Mouse (Mus musculus): Measurements from ENCODE around the gene Cpeb2. TPM values are rescaled to one million over a fixed set of nuclear protein-coding genes. Genes with fewer than 3 reads are reported as not detected.

The Cpeb2 gene
- polyA plus RNA-seq, 1 experiment from 2014 or later: 12.9 TPM

DNA sequence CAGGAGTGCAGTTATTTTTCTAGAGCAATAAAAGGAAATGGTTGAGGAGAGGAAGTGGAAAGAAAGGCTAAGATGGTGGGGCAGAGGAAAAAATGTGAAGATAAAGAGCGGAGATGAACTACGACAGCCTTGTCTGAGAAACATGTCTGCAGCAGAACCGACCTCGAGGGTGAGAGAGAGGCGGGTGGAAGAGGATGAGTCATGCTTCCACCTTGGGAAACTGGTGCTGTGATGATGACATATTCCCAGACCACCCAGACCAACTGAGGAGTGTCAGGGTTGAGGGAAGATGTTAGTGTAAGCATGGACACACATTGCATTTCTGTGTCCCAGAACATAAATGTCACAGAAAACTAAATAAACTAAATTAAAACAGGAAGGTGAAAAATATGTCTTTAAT lies 5.4 kb upstream of the Cpeb2 start:
- H3K27me3 ChIP-seq: no peaks in the 10 kb centered on the region
- H3K4me1 ChIP-seq (replicated peaks): 0 out of 2 replicates have a peak, but pooled peaks cover 6% of the 10 kb centered on the region
- no peaks in the 10 kb centered on the region for H3K9me3 ChIP-seq
- 82% methylated on average over 5 of the region's 5 CpGs for whole genome bisulfite sequencing
- H3K36me3 ChIP-seq: no peaks in the 10 kb centered on the region
- no peak overlapping the region for H3K27ac ChIP-seq (replicated peaks)
- no peak for ATAC-seq (ENCODE audit: low read depth)
- H3K4me3 ChIP-seq: no peak overlapping the region
- no peak overlapping the region for H3K4me2 ChIP-seq
- H3K9ac ChIP-seq: no peak overlapping the region

DNA sequence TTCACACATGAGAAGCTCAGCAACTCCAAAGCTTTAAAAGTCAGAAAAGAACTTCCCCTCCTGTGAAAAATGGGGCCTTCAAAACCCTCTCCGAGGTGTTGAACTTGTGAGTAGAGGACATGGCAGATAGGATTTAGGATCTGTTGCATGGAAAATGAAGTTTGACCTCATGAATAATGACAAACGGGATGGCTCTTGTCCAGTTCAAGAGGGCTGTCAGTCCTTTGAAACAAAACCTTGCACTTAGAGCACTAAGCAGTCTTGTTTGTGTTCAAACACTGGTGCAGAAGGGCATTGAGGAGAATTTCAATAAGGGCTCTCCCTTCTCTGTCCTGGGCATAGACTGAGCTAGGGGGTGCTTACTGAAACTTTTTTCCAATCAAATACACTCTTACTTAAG lies 1.9 kb upstream of the Cpeb2 start:
- H3K4me2 ChIP-seq: no peak overlapping the region
- no peak for ATAC-seq (ENCODE audit: low read depth)
- no peaks in the 10 kb centered on the region for H3K36me3 ChIP-seq
- peaks cover 11% of the 10 kb centered on the region; the same call in 1 of the 2 replicates for H3K4me1 ChIP-seq (replicated peaks)
- no peaks in the 10 kb centered on the region for H3K9me3 ChIP-seq
- H3K27me3 ChIP-seq: no peaks in the 10 kb centered on the region
- WGBS: 70% methylated on average over 2 of the region's 2 CpGs
- H3K9ac ChIP-seq: no peak overlapping the region
- no peak overlapping the region for H3K27ac ChIP-seq (replicated peaks)
- no peak overlapping the region for H3K4me3 ChIP-seq

DNA sequence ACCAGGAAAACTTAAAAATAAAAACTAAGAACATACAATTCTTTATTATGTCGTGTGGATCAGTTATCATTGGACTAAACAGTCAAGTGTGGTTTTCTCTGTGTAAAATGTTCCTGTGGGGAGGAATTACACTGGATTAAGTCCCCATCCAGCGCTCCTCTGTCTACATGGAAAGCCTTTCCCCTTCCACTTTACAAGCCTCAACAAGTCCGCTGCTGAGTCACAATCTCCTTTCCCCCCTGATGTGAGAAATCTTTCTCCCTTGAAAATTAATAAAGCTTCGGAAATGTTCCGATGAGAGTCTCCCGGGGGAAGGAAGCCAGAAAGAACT lies 856 bp upstream of the Cpeb2 start:
- Histone ChIP-seq H3K9ac (peak overlapping the region; percentile 100), H3K36me3 (no peaks in the 10 kb centered on the region), H3K4me3 (peak overlapping the region; percentile 98), H3K4me1 (replicated peaks) (peaks cover 14% of the 10 kb centered on the region), H3K27ac (replicated peaks) (peak overlapping the region; percentile 99), H3K27me3 (no peaks in the 10 kb centered on the region), H3K4me2 (peak overlapping the region; percentile 81), H3K9me3 (no peaks in the 10 kb centered on the region)
- 6% methylated on average over 6 of the region's 6 CpGs for WGBS
- ATAC-seq (ENCODE audit: low read depth): no peak

DNA sequence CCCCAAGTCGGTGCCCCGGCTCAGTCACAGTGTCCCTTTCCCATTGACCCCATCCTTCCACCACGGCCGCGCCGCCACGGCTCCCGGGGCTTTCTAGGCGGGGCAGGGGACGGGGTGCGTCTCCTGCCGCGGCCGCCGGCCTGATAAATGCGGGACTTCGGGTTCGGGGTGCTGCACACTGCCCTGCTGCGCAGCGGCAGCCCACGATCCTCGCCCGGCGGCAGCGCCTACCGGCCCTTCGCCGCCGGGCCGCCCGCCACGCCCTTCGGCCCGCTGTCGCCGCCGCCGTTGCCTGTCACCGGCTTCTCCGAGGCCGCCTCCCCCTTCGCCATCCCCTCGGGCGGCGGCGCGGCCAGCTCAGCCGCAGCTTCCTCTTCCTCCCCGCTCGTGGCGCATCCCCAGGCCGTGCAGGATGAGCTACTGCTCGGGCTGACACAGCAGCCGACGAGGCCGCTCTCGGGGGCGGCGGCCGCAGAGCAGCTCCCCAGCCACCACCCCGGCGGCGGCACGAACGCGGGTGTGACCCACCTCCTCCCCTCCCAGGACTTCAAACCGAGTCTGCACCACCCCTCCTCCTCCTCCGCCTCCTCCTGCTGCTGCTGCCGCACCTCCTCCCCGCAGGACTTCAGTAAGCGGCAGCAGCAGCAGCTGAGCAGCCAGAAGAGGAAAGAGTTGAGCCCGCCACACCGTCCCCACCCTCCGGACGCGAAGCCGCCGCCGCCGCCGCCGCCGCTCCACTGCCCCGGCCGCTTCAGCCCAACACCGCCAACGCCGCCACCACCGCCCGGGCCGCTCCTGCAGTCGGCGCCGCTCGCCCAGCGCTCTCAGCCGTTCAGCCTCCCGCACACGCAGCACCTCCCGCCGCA lies 579 bp downstream of the Cpeb2 start:
- Histone ChIP-seq H3K9me3 (no peaks in the 10 kb centered on the region), H3K4me1 (replicated peaks) (peaks cover 19% of the 10 kb centered on the region), H3K4me3 (peak overlapping the region; percentile 98), H3K27me3 (no peaks in the 10 kb centered on the region), H3K9ac (peak overlapping the region; percentile 100), H3K4me2 (peak overlapping the region; percentile 81), H3K27ac (replicated peaks) (peak overlapping the region; percentile 99), H3K36me3 (no peaks in the 10 kb centered on the region)
- ATAC-seq (ENCODE audit: low read depth): peak; percentile 71
- under 1% methylated on average over 66 of the region's 101 CpGs for WGBS

DNA sequence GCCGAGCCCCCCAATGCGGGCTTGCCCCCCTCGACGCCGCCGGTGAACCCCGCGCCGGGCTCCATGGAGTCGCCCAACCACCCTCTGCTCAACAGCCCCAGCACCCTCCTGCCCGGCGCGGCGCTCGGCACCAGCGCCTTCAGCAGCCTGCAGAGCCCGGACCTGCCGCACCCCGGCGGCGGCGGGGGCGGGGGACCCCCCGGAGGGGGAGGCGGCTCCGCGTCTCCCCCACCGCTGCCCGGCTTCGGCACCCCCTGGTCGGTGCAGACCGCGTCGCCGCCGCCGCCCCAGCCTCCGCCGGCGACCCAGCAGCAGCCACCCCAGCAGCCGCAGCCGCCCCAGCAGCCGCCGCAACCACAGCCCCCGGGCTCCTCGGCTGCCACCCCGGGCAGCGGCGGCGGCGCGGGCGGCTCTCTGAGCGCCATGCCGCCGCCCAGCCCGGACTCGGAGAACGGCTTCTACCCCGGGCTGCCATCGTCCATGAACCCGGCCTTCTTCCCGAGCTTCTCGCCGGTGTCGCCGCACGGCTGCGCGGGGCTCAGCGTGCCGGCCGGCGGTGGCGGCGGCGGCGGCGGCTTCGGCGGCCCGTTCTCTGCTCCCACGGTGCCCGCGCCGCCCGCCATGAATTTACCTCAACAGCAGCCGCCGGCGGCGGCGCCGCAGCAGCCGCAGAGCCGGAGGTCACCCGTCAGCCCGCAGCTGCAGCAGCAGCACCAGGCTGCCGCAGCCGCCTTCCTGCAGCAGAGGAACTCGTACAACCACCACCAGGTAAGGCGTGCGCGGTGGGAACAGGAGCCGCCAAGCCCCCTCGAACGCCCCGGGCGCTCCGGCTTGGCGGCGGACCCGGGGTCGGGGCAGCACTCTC lies 1.6 kb downstream of the Cpeb2 start:
- Histone ChIP-seq H3K9ac (peak overlapping the region; percentile 100), H3K9me3 (no peaks in the 10 kb centered on the region), H3K27ac (replicated peaks) (peak overlapping the region; percentile 99), H3K27me3 (no peaks in the 10 kb centered on the region), H3K4me3 (peak overlapping the region; percentile 98), H3K36me3 (0 out of 2 replicates have a peak, but pooled peaks cover 5% of the 10 kb centered on the region), H3K4me1 (replicated peaks) (peaks cover 28% of the 10 kb centered on the region), H3K4me2 (peak overlapping the region; percentile 81)
- under 1% methylated on average over 84 of the region's 113 CpGs for whole genome bisulfite sequencing
- ATAC-seq (ENCODE audit: low read depth): peak; percentile 25

DNA sequence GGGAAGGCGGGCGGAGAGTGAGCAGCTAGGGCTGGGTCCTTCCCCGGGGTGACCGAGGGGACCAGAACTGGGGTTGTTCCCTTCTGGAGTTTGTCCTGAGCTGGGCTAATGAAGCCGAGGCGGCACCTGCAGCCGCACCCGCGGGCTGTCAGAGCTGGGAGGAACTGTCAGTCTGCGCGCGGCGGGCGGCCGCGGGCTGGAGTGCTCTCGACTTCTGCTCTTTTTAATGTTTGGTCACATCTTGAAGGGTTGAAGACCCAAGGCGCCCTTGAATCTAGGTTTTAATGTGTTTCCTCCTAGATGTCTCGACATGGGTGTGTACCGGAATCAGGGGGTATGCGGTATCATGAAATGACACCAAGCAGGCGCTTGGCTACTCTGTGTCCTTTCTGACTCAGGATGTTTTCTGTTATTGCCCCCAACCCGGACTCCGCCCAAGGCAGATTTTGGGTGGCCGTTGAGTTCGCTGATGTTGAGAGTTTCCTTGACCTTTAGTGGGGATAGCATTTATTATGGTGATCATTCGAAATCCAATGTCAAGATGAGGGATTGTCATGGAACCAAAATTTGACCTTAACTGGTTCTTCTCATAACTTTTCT lies 2.3 kb downstream of the Cpeb2 start:
- under 1% methylated on average over 27 of the region's 27 CpGs for WGBS
- H3K27ac ChIP-seq (replicated peaks): peak overlapping the region; percentile 99
- peak overlapping the region; percentile 100 for H3K9ac ChIP-seq
- no peaks in the 10 kb centered on the region for H3K9me3 ChIP-seq
- 0 out of 2 replicates have a peak, but pooled peaks cover 5% of the 10 kb centered on the region for H3K36me3 ChIP-seq
- H3K4me2 ChIP-seq: peak overlapping the region; percentile 81
- peaks cover 33% of the 10 kb centered on the region for H3K4me1 ChIP-seq (replicated peaks)
- peak overlapping the region; percentile 98 for H3K4me3 ChIP-seq
- no peak for ATAC-seq (ENCODE audit: low read depth)
- H3K27me3 ChIP-seq: no peaks in the 10 kb centered on the region

DNA sequence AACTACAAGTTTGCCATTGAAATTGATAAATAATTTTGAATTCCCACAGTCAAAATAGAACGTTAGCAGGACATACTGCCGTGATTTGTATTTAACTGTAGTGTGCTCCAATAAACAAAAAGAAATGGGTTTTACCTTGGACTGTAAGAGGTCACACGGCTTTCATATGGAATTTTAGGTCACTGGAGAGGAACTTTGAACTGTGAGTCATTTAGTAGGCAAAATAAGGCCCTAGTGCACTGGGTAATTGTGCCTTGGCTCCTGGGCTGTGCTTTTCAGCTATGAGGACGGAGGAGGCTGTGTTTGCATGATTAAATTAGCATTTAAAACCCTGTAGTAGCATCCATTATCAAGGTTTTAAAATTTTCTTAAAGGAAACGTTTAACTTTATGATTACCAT lies 3.0 kb downstream of the Cpeb2 start:
- no peak for ATAC-seq (ENCODE audit: low read depth)
- H3K9me3 ChIP-seq: no peaks in the 10 kb centered on the region
- no peaks in the 10 kb centered on the region for H3K27me3 ChIP-seq
- peak overlapping the region; percentile 99; the same call in 1 of the 2 replicates for H3K27ac ChIP-seq (replicated peaks)
- peak overlapping the region; percentile 98 for H3K4me3 ChIP-seq
- H3K4me2 ChIP-seq: peak overlapping the region; percentile 81
- H3K9ac ChIP-seq: peak overlapping the region; percentile 100
- H3K4me1 ChIP-seq (replicated peaks): peaks cover 36% of the 10 kb centered on the region
- WGBS: 20% methylated on average over 5 of the region's 5 CpGs
- 0 out of 2 replicates have a peak, but pooled peaks cover 5% of the 10 kb centered on the region for H3K36me3 ChIP-seq

DNA sequence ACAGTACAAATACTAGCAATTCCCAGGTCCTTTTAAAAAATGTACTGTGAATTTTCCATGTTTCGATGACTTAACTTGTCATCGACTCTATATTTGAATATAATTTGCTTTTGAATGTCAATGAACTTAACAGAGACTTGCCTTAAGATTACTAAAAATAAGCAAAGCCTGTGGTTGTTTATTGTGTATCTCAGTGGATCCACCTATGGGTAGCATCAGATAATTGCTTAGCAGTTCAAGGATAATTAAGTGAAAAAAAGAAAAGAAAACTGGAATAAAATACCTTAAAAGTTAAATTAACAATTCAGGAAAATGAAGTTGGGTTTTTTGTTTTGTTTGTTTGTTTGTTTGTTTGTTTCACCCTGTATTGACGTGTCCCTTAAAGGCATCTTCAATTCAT lies 3.5 kb downstream of the Cpeb2 start:
- no peaks in the 10 kb centered on the region for H3K9me3 ChIP-seq
- no peaks in the 10 kb centered on the region for H3K27me3 ChIP-seq
- no peak for ATAC-seq (ENCODE audit: low read depth)
- H3K9ac ChIP-seq: 0 out of 2 replicates have a peak overlapping the region, but pooled peaks have one; percentile 62
- H3K27ac ChIP-seq (replicated peaks): no peak overlapping the region
- 64% methylated on average over 3 of the region's 3 CpGs for WGBS
- H3K4me2 ChIP-seq: peak overlapping the region; percentile 81
- H3K36me3 ChIP-seq: 0 out of 2 replicates have a peak, but pooled peaks cover 5% of the 10 kb centered on the region
- peaks cover 39% of the 10 kb centered on the region for H3K4me1 ChIP-seq (replicated peaks)
- H3K4me3 ChIP-seq: peak overlapping the region; percentile 98

DNA sequence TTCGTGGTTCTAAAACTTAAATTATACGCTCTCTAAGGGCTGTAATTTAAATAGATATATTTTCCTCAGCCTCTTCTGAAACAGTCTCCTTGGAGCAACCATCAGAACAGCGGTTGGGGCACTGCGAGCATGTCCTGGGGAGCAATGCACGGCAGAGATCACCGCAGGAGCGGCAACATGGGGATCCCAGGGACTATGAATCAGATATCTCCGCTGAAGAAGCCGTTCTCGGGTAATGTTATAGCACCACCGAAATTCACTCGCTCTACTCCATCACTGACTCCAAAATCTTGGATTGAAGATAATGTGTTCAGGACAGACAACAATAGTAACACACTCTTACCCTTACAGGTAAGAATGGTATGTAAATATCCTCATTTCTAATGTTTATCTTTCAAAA lies 4.3 kb downstream of the Cpeb2 start:
- peak overlapping the region; percentile 62 for H3K9ac ChIP-seq
- no peaks in the 10 kb centered on the region for H3K9me3 ChIP-seq
- H3K4me2 ChIP-seq: peak overlapping the region; percentile 81
- peak overlapping the region; percentile 98 for H3K4me3 ChIP-seq
- H3K27me3 ChIP-seq: no peaks in the 10 kb centered on the region
- ATAC-seq (ENCODE audit: low read depth): no peak
- 0 out of 2 replicates have a peak, but pooled peaks cover 5% of the 10 kb centered on the region for H3K36me3 ChIP-seq
- H3K27ac ChIP-seq (replicated peaks): no peak overlapping the region
- WGBS: 47% methylated on average over 12 of the region's 12 CpGs
- H3K4me1 ChIP-seq (replicated peaks): peaks cover 41% of the 10 kb centered on the region

DNA sequence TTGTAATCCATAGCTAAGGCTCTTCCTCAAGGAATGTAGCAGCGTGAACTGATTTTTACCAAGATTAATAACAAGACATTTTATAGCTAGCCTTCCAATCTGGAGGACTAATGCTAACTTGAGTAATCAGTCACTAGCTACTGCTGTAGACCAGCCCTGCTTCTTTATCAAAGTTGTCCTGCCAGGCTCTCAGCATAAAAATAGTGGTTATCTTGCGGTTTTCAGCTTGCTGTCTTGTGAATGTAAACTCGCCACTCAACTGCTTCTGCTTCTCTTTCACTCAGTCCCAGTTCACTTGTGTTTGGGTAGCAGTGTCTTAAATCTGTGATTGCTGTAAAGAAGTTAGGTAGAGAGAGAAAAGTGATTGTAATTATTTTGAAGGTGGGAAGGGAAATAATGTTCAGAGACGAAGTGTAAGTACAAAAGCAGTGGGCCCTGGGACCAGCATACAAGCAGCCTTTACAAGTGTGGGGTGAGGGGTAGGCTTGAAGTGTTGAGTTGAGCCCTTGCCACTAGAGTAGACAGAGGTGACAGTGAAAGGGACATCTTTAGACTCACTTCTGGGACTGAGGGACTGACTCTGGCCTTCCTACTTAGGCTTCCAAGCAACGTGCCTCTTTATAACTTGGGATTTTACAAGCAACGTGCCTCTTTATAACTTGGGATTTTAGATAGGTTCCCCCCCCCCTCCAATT lies 6.3 kb downstream of the Cpeb2 start:
- Histone ChIP-seq H3K9ac (peak overlapping the region; percentile 8; the same call in 1 of the 2 replicates), H3K4me1 (replicated peaks) (peaks cover 47% of the 10 kb centered on the region), H3K36me3 (0 out of 2 replicates have a peak, but pooled peaks cover 5% of the 10 kb centered on the region), H3K9me3 (no peaks in the 10 kb centered on the region), H3K4me3 (peak overlapping the region; percentile 14), H3K27ac (replicated peaks) (no peak overlapping the region), H3K27me3 (no peaks in the 10 kb centered on the region), H3K4me2 (peak overlapping the region; percentile 37)
- ATAC-seq (ENCODE audit: low read depth): no peak
- WGBS: 81% methylated on average over 6 of the region's 6 CpGs

DNA sequence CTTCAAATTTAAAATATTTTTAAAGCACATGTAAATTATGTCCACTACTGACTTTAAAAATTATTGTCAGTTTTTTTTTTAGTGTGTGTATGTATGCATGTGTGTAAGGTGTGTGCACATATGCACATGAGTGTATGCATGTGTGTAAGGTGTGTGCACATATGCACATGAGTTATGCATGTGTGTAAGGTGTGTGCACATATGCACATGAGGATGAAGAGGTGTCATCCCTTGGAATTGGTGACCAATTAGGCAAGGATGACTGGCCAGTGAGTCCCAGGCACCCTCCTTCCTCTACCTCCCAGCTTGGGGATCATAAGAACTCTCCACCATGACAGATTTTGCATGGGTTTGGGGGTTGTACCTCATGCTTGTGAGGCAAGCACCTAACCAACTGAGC lies 7.8 kb downstream of the Cpeb2 start:
- H3K4me3 ChIP-seq: no peak overlapping the region
- no peak for ATAC-seq (ENCODE audit: low read depth)
- peaks cover 45% of the 10 kb centered on the region for H3K4me1 ChIP-seq (replicated peaks)
- H3K9ac ChIP-seq: no peak overlapping the region
- H3K27me3 ChIP-seq: no peaks in the 10 kb centered on the region
- H3K9me3 ChIP-seq: no peaks in the 10 kb centered on the region
- H3K4me2 ChIP-seq: peak overlapping the region; percentile 13; the same call in 1 of the 2 replicates
- H3K36me3 ChIP-seq: peaks cover 9% of the 10 kb centered on the region; the same call in 1 of the 2 replicates
- H3K27ac ChIP-seq (replicated peaks): no peak overlapping the region

All from neural tube, embryonic 13.5 days (tissue).